Mouse (Mus musculus) erythroblast, embryonic 14.5 days (primary cell): ENCODE measurements around the gene Insig2. TPM values are rescaled to one million over a fixed set of nuclear protein-coding genes. Genes with fewer than 3 reads are reported as not detected.

ENCODE experiments used
- H3K27me3 ChIP-seq: 2 replicates; pipeline ENCODE4 v1.6.1; 2012; ENCODE audit warnings: inconsistent platforms; ENCODE audit not compliant: control insufficient read depth
- H3K36me3 ChIP-seq: 2 replicates; pipeline ENCODE4 v1.6.1; 2012; ENCODE audit warnings: mild to moderate bottlenecking, inconsistent platforms; ENCODE audit not compliant: control insufficient read depth
- H3K4me1 ChIP-seq: 2 replicates; pipeline ENCODE4 v1.6.1; 2012; ENCODE audit warnings: inconsistent platforms; ENCODE audit not compliant: control insufficient read depth
- H3K4me3 ChIP-seq: replicated peaks from 2 replicates; pipeline ENCODE3; 2012; ENCODE audit warnings: moderate library complexity, mild to moderate bottlenecking, inconsistent platforms
- H3K9me3 ChIP-seq: 2 replicates; pipeline ENCODE4 v1.6.1; 2012; ENCODE audit warnings: low read length, inconsistent platforms, mixed read lengths; ENCODE audit not compliant: control insufficient read depth
- GATA1 ChIP-seq: IDR thresholded peaks from 2 replicates; pipeline ENCODE4 v1.6.1; 2012; ENCODE audit warnings: low read length, inconsistent platforms, mixed read lengths
- TAL1 ChIP-seq: IDR thresholded peaks from 3 replicates; pipeline ENCODE4 v1.6.1; 2012; ENCODE audit warnings: low read length, inconsistent platforms, mixed read lengths
- polyA plus RNA-seq: library from polyadenylated mRNA; stranded (reverse); fragments of >175 nt; gene quantifications from 2 replicates; pipeline ENCODE4 v1.2.3, GENCODE M21; 2012

Gene Insig2
- polyA plus RNA-seq, 1 experiment: 0.45 TPM

GRCm38 (mm10) chr1:121296717-121297255 lies 35.6 kb downstream of the Insig2 start:
- TF ChIP-seq TAL1: no peak
- TF ChIP-seq GATA1: no peak
- no peak overlapping the region for H3K4me3 ChIP-seq
- no peaks in the 10 kb centered on the region for H3K27me3 ChIP-seq

GRCm38 (mm10) chr1:121293571-121293970 lies 38.8 kb downstream of the Insig2 start:
- no peaks in the 10 kb centered on the region for H3K27me3 ChIP-seq
- no peaks in the 10 kb centered on the region for H3K9me3 ChIP-seq
- TF ChIP-seq TAL1 (no peak), GATA1 (no peak)
- no peak overlapping the region for H3K4me3 ChIP-seq
- no peaks in the 10 kb centered on the region for H3K36me3 ChIP-seq
- no peaks in the 10 kb centered on the region for H3K4me1 ChIP-seq

More at GRCm38 (mm10) chr1:121296717-121297255, 35.6 kb downstream of the Insig2 start:
- no peaks in the 10 kb centered on the region for H3K9me3 ChIP-seq
- no peaks in the 10 kb centered on the region for H3K4me1 ChIP-seq
- H3K36me3 ChIP-seq: no peaks in the 10 kb centered on the region

DNA sequence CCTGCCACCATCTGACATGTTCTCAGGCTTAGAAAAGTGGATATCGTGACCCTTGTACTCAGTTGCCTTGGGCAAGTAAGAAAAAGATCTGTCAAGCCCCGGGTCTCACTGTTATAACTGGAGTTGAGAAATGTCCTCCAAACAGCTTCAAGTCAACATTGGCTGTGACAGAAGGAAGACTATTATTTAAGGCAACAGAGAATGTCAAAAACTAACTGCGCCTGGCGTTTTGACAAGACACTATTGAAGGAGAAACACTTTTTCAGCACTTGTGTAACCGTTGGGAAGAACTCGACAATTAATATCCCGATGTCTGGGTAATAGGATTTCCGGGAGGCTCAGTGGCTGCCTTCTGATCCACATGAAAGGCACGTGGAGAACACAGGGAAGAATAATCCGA lies 41.5 kb downstream of the Insig2 start:
- Histone ChIP-seq H3K4me1 (no peaks in the 10 kb centered on the region), H3K9me3 (no peaks in the 10 kb centered on the region), H3K27me3 (no peaks in the 10 kb centered on the region), H3K4me3 (no peak overlapping the region), H3K36me3 (no peaks in the 10 kb centered on the region)
- TF ChIP-seq TAL1: no peak

GRCm38 (mm10) chr1:121290340-121290739 lies 42.0 kb downstream of the Insig2 start:
- Histone ChIP-seq H3K27me3 (no peaks in the 10 kb centered on the region), H3K9me3 (no peaks in the 10 kb centered on the region), H3K4me3 (no peak overlapping the region), H3K4me1 (no peaks in the 10 kb centered on the region), H3K36me3 (no peaks in the 10 kb centered on the region)
- TF ChIP-seq TAL1: no peak
- no peak for TF ChIP-seq GATA1

GRCm38 (mm10) chr1:121284197-121284596 lies 48.2 kb downstream of the Insig2 start:
- TF ChIP-seq GATA1 (no peak), TAL1 (no peak)
- Histone ChIP-seq H3K4me3 (no peak overlapping the region), H3K27me3 (no peaks in the 10 kb centered on the region), H3K36me3 (no peaks in the 10 kb centered on the region), H3K4me1 (no peaks in the 10 kb centered on the region), H3K9me3 (no peaks in the 10 kb centered on the region)

DNA sequence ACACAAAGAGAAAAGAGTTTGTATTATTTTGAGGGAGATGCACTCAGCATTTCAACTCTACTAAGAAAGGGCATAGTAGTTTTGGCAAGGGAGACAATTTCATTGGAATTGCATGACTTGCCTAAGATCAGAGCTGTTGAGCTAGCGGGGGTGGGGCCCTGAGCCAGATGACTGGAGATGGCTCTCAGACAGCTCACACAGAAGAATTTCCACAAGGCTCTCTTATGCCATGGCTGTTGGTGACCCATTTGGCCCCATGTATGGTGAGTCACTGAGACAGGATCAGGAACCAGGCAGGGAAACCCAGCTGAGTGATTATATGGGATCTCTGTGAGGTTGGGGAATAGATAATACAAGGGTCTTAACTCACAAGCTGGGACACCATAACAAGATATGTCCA lies 51.9 kb downstream of the Insig2 start:
- Histone ChIP-seq H3K4me1 (no peaks in the 10 kb centered on the region), H3K4me3 (no peak overlapping the region), H3K27me3 (no peaks in the 10 kb centered on the region), H3K36me3 (no peaks in the 10 kb centered on the region), H3K9me3 (no peaks in the 10 kb centered on the region)
- no peak for TF ChIP-seq TAL1
- TF ChIP-seq GATA1: no peak

DNA sequence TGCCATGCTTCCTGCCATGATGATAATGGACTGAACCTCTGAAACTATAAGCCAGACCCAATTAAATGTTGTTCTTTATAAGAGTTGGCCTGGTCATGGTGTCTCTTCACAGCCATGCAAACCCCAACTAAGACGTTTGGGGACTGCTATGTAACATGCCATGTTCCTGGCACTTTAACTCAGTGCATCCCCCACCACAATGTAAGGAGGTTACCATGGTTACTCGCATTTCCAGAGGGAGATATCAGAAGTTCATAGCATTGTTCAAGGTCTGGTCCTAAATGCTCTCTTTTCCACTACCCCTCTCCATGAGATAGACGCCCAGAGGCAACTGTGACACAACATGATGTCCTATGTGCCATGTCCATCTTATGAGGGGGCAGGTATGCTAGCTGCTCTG lies 54.0 kb downstream of the Insig2 start:
- Histone ChIP-seq H3K9me3 (no peaks in the 10 kb centered on the region), H3K27me3 (no peaks in the 10 kb centered on the region), H3K4me1 (no peaks in the 10 kb centered on the region), H3K4me3 (no peak overlapping the region), H3K36me3 (no peaks in the 10 kb centered on the region)
- TF ChIP-seq GATA1 (no peak), TAL1 (no peak)

DNA sequence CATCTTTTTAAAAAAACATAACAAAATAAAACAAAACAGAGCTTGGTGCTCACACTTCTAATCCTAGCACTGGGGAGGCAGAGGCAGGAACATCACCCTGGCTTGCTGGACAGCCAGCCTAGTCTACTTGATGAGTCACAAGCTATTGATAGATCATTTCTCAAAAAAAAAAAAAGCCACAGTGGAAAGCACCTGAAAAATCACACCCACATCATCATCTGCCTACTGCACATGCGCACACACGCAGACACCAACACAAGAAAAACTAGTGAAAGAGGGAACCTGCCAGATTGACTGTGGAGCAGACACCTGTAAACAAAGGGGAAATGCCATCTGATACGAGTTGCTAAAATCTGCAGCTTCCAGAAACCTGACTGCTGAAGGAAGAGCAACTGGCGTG lies 54.9 kb downstream of the Insig2 start:
- H3K9me3 ChIP-seq: no peaks in the 10 kb centered on the region
- H3K27me3 ChIP-seq: no peaks in the 10 kb centered on the region
- TF ChIP-seq TAL1 (no peak), GATA1 (no peak)
- no peaks in the 10 kb centered on the region for H3K36me3 ChIP-seq
- no peak overlapping the region for H3K4me3 ChIP-seq
- H3K4me1 ChIP-seq: no peaks in the 10 kb centered on the region

- TF ChIP-seq GATA1 (no peak), TAL1 (no peak)
- H3K4me3 ChIP-seq: no peak overlapping the region
These were observed 56.4 kb downstream of the Insig2 start for GRCm38 (mm10) chr1:121275961-121276506.

More at GRCm38 (mm10) chr1:121275961-121276506, 56.4 kb downstream of the Insig2 start:
- H3K27me3 ChIP-seq: no peaks in the 10 kb centered on the region
- H3K4me1 ChIP-seq: no peaks in the 10 kb centered on the region
- H3K9me3 ChIP-seq: no peaks in the 10 kb centered on the region
- no peaks in the 10 kb centered on the region for H3K36me3 ChIP-seq
